Comparison of ENCODE assay signal across 10 mouse cellular contexts in genomic region chr6:98993231-98993630, GRCm38 (mm10).
DNase-seq lines count a peak whose midpoint lies in the region; ATAC-seq lines count a peak whose summit lies in the region.
"Had no signal": no experiment of that assay in that cellular context is flagged by ENCODE, and none has a peak within 500 bp of the region (broad histone marks: within the 10 kb centered on the region; RNA-seq: fewer than 3 reads in every experiment).

No protein-coding gene starts in this region.

- peak overlapping the region; percentile 71 for H3K27ac ChIP-seq in heart, embryonic 13.5 days (replicated peaks)
- H3K27ac ChIP-seq in hindbrain, embryonic 13.5 days, result no peak overlapping the region

- H3K36me3 ChIP-seq in heart, embryonic 13.5 days, result peaks cover 15% of the 10 kb centered on the region
- H3K36me3 ChIP-seq in hindbrain, embryonic 13.5 days, result no peaks in the 10 kb centered on the region

- H3K9me3 ChIP-seq in heart, embryonic 13.5 days, result no peaks in the 10 kb centered on the region
- H3K9me3 ChIP-seq in hindbrain, embryonic 13.5 days, result no peaks in the 10 kb centered on the region

- peak overlapping the region; percentile 25; the same call in 1 of the 2 replicates for H3K4me2 ChIP-seq in heart, embryonic 13.5 days
- no peak overlapping the region for H3K4me2 ChIP-seq in hindbrain, embryonic 13.5 days
- H3K4me2 ChIP-seq: liver, embryonic 11.5 days had no signal

- peaks cover 90% of the 10 kb centered on the region for H3K4me1 ChIP-seq in heart, embryonic 13.5 days
- peaks cover 39% of the 10 kb centered on the region for H3K4me1 ChIP-seq in hindbrain, embryonic 13.5 days (replicated peaks)

- H3K27me3 ChIP-seq in heart, embryonic 13.5 days (replicated peaks), result no peaks in the 10 kb centered on the region
- H3K27me3 ChIP-seq in hindbrain, embryonic 13.5 days, result peaks cover 3% of the 10 kb centered on the region

- DNase-seq in heart, adult 18-20 months, result no peak
- DNase-seq in B cell, adult 2 months, result peak; percentile 62 to 74
- no peak for DNase-seq in thymus, postnatal 10 days (ENCODE audit: low spot score in 2 of 2)
- DNase-seq: adrenal gland, postnatal 25 days; thymus, adult 2 months had no signal

- ATAC-seq in heart, embryonic 13.5 days (ENCODE audit: extremely low read depth, insufficient number of reproducible peaks, low FRiP score, low TSS enrichment), result no peak
- ATAC-seq in activated CD4-positive, CD25-positive, alpha-beta regulatory T cell, adult 4 months, result peak; percentile 40
- ATAC-seq in monocyte, adult 5-6 weeks (replicated peaks; ENCODE audit: insufficient number of reproducible peaks, low FRiP score, low TSS enrichment, poor library complexity, severe bottlenecking), result peak; percentile 71
- no peak for ATAC-seq in hindbrain, embryonic 13.5 days (ENCODE audit: low FRiP score)

- H3K9ac ChIP-seq in heart, embryonic 13.5 days, result peak overlapping the region; percentile 47; the same call in 1 of the 2 replicates
- no peak overlapping the region for H3K9ac ChIP-seq in hindbrain, embryonic 13.5 days

- 33% methylated on average over 3 of the region's 3 CpGs for WGBS in heart, embryonic 13.5 days
- 74% methylated on average over 3 of the region's 3 CpGs for WGBS in hindbrain, embryonic 13.5 days

- H3K4me3 ChIP-seq in heart, embryonic 13.5 days, result no peak overlapping the region
- H3K4me3 ChIP-seq in hindbrain, embryonic 13.5 days, result no peak overlapping the region

Comparison
In these comparisons a context has a peak if more than half of its experiments do, and no peak if none do; other contexts are left out.
1. ATAC-seq: peak in activated CD4-positive, CD25-positive, alpha-beta regulatory T cell, adult 4 months (single experiment) and monocyte, adult 5-6 weeks (single experiment); none in heart, embryonic 13.5 days (single experiment) and hindbrain, embryonic 13.5 days (single experiment).
2. DNase-seq: peak in B cell, adult 2 months (2 of 2); none in heart, adult 18-20 months (0 of 2) and thymus, postnatal 10 days (0 of 2).